Mouse (Mus musculus) heart, postnatal 0 days (tissue): ENCODE measurements around the gene Cmtm2a. TPM values are rescaled to one million over a fixed set of nuclear protein-coding genes. Genes with fewer than 3 reads are reported as not detected.

ENCODE experiments used
- ATAC-seq: fragments of 200-750 bp; cut with Nextera tagmentation; 2 replicates; pipeline ENCODE4 v1.8.0; 2017; ENCODE audit warnings: low read depth, moderate number of reproducible peaks, moderate library complexity; ENCODE audit not compliant: insufficient read depth
- DNase-seq: peaks from one replicate; pipeline ENCODE4 v3.0.0-alpha.2; 2016; ENCODE audit warnings: low spot score
- H3K27ac ChIP-seq: fragments of 300-500 bp; sonication (generic); 2 replicates; pipeline ENCODE4 v1.5.1; 2014; ENCODE audit warnings: low read depth, mild to moderate bottlenecking
- H3K27me3 ChIP-seq: fragments of 300-500 bp; sonication (generic); 2 replicates; pipeline ENCODE4 v1.6.1; 2014; ENCODE audit warnings: low read length, mixed read lengths; ENCODE audit not compliant: control insufficient read depth, insufficient read depth
- H3K36me3 ChIP-seq: fragments of 300-500 bp; sonication (generic); replicated peaks from 2 replicates; pipeline ENCODE4 v1.6.1; 2014; ENCODE audit warnings: low read length, mixed read lengths; ENCODE audit not compliant: control insufficient read depth, insufficient read depth
- H3K4me1 ChIP-seq: fragments of 300-500 bp; sonication (generic); 2 replicates; pipeline ENCODE4 v1.6.1; 2014; ENCODE audit warnings: antibody characterized with exemption; ENCODE audit not compliant: control insufficient read depth, insufficient read depth
- H3K4me2 ChIP-seq: fragments of 300-500 bp; sonication (generic); 2 replicates; pipeline ENCODE4 v1.6.1; 2014; ENCODE audit warnings: low read depth, mild to moderate bottlenecking, low read length, moderate library complexity
- H3K4me3 ChIP-seq: fragments of 300-500 bp; sonication (generic); 2 replicates; pipeline ENCODE4 v1.5.1; 2014; ENCODE audit warnings: low read depth, low read length
- H3K9ac ChIP-seq: fragments of 300-500 bp; sonication (generic); replicated peaks from 2 replicates; pipeline ENCODE4 v1.6.1; 2014; ENCODE audit warnings: low read depth, low read length, mixed read lengths
- H3K9me3 ChIP-seq: fragments of 300-500 bp; sonication (generic); replicated peaks from 2 replicates; pipeline ENCODE4 v1.6.1; 2016; ENCODE audit warnings: low read length; ENCODE audit not compliant: control insufficient read depth
- CTCF ChIP-seq: IDR thresholded peaks from 2 replicates; pipeline ENCODE4 v1.5.1; 2016; ENCODE audit warnings: antibody characterized with exemption, control low read depth, low read depth
- EP300 ChIP-seq: IDR thresholded peaks from 2 replicates; pipeline ENCODE4 v1.6.1; 2016; ENCODE audit warnings: antibody characterized with exemption, low read depth
- WGBS: fragments of 180-500 bp; shearing (Covaris S2); extraction: QIAGEN DNeasy Blood & Tissue Kit; methylation state at CpG from one replicate; pipeline ENCODE4 v1.1.7; 2014; 5-methylcytosine and 5-hydroxymethylcytosine counted together
- polyA plus RNA-seq: library from polyadenylated mRNA; unstranded; fragments of >200 nt; fragmentation: Nextera tagmentation; extraction: Ambion mirVana; gene quantifications from 2 replicates; pipeline ENCODE4 v1.2.1, GENCODE M21; 2015
- total RNA-seq: library from RNA; depleted of rRNA; stranded (reverse); fragments of >200 nt; gene quantifications from 2 replicates; pipeline ENCODE4 v1.2.3, GENCODE M21; 2014; ENCODE audit warnings: low replicate concordance

Gene Cmtm2a
- total and polyA plus RNA-seq, 2 experiments from 2014 or later = not detected

DNA sequence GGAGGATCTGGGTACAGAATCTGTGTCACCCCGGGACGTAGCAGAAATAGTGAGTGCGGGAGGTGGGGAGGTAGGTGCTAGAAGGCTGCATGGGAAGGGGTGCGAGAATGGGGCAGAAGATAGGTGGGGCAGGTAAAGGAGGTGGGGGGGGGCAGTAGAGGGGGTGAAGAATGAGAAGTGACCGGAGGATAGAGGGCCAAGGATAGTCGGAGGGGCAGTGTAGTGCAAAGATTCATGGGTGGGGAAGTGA is 46.9 kb upstream of the Cmtm2a start:
- Histone ChIP-seq H3K4me3 (peak overlapping the region; percentile 63), H3K36me3 (no peaks in the 10 kb centered on the region; the same call in 1 of the 2 replicates), H3K27ac (peak overlapping the region; percentile 90), H3K4me1 (no peaks in the 10 kb centered on the region; the same call in 1 of the 2 replicates), H3K27me3 (no peaks in the 10 kb centered on the region), H3K4me2 (peak overlapping the region; percentile 85), H3K9ac (peak overlapping the region; percentile 73), H3K9me3 (no peaks in the 10 kb centered on the region)
- under 1% methylated on average over 6 of the region's 6 CpGs for WGBS
- no peak for DNase-seq
- ATAC-seq = no peak
- TF ChIP-seq CTCF (no peak), EP300 (no peak)

- Histone ChIP-seq H3K4me2 (peak within 1 kb of the TSS; percentile 85), H3K4me1 (no peaks in the 10 kb centered on the region; the same call in 1 of the 2 replicates), H3K27me3 (no peaks in the 10 kb centered on the region), H3K36me3 (no peaks in the 10 kb centered on the region; the same call in 1 of the 2 replicates), H3K9ac (peak within 1 kb of the TSS; percentile 73), H3K4me3 (peak within 1 kb of the TSS; percentile 63), H3K27ac (peak within 1 kb of the TSS; percentile 90), H3K9me3 (no peaks in the 10 kb centered on the region)
- TF ChIP-seq CTCF (no peak), EP300 (no peak)
- WGBS = 24% methylated on average over 17 of the region's 18 CpGs
- DNase-seq (peak; percentile 45), ATAC-seq (no peak)
These were observed 46.4 kb upstream of the Cmtm2a start, which contains the start of gene Cmtm3 for GRCm38 (mm10) chr8:104339229-104339982. Gene Cmtm3, plus strand, starts transcription at chr8:104339410.

DNA sequence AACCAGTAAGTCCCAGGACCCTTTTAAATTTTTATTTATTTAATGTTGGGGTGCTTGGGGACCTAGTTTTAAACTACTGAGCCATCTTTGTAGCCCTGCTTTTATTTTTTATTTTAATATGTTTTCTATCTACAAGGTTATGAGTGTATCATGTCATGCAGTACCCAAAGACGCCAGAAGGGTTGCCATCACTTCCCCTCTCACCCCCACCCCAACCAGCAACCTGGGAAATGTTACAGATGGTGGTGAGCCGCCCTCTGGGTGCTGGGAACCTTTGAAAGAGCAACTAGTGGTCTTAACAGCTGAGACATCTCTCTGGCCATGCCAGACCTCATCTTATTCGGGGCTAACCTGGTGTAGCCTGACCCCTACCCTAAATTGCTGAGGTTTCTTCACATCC is 44.9 kb upstream of the Cmtm2a start:
- TF ChIP-seq EP300 (no peak), CTCF (no peak)
- Histone ChIP-seq H3K36me3 (no peaks in the 10 kb centered on the region), H3K4me1 (no peaks in the 10 kb centered on the region; the same call in 1 of the 2 replicates), H3K9me3 (no peaks in the 10 kb centered on the region), H3K27me3 (no peaks in the 10 kb centered on the region), H3K9ac (no peak overlapping the region), H3K4me3 (no peak overlapping the region), H3K27ac (no peak overlapping the region), H3K4me2 (no peak overlapping the region)
- no peak for DNase-seq
- WGBS = 57% methylated on average over 3 of the region's 3 CpGs
- no peak for ATAC-seq

- H3K27me3 ChIP-seq = no peaks in the 10 kb centered on the region
- no peaks in the 10 kb centered on the region for H3K9me3 ChIP-seq
- 86% methylated on average over 1 of the region's 1 CpGs for WGBS
- ATAC-seq (no peak), DNase-seq (no peak)
- no peak overlapping the region for H3K9ac ChIP-seq
- no peaks in the 10 kb centered on the region for H3K36me3 ChIP-seq
- no peaks in the 10 kb centered on the region; the same call in 1 of the 2 replicates for H3K4me1 ChIP-seq
- no peak overlapping the region for H3K27ac ChIP-seq
- H3K4me3 ChIP-seq = no peak overlapping the region
- TF ChIP-seq CTCF (no peak), EP300 (no peak)
- H3K4me2 ChIP-seq = no peak overlapping the region
These were observed 43.8 kb upstream of the Cmtm2a start for GRCm38 (mm10) chr8:104336806-104337205.

GRCm38 (mm10) chr8:104334196-104334595 is 41.2 kb upstream of the Cmtm2a start:
- no peak for ATAC-seq
- WGBS = 82% methylated on average over 1 of the region's 1 CpGs

DNA sequence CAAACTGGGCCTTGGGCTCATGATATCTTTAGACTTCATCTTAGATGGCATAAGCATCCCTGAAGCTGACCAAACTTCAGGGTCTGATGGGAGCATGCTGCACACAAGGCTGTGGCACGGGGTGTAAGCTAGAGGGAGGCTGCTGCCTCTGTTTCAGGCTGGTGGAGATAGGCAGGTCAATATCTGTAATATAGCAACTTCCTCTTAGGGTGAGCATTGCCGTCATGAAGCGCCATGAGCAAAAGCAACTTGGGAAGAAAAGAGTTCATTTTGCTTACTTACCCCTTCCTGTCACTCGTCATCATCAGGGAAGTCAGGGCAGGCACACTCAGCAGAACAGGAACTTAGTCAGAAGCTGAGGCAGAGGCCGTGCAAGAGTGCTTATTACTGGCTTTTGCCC is 40.8 kb upstream of the Cmtm2a start:
- TF ChIP-seq EP300 (no peak), CTCF (no peak)
- 57% methylated on average over 5 of the region's 5 CpGs for WGBS
- H3K27me3 ChIP-seq = no peaks in the 10 kb centered on the region
- H3K27ac ChIP-seq = no peak overlapping the region
- no peak overlapping the region for H3K9ac ChIP-seq
- no peak overlapping the region for H3K4me2 ChIP-seq
- no peaks in the 10 kb centered on the region for H3K9me3 ChIP-seq
- no peaks in the 10 kb centered on the region for H3K4me1 ChIP-seq
- ATAC-seq (no peak), DNase-seq (no peak)
- H3K36me3 ChIP-seq = no peaks in the 10 kb centered on the region
- no peak overlapping the region for H3K4me3 ChIP-seq

More at GRCm38 (mm10) chr8:104334196-104334595, 41.2 kb upstream of the Cmtm2a start:
- Histone ChIP-seq H3K36me3 (no peaks in the 10 kb centered on the region), H3K9ac (no peak overlapping the region), H3K4me2 (no peak overlapping the region), H3K4me3 (no peak overlapping the region), H3K9me3 (no peaks in the 10 kb centered on the region), H3K27me3 (no peaks in the 10 kb centered on the region), H3K27ac (no peak overlapping the region), H3K4me1 (no peaks in the 10 kb centered on the region)
- no peak for TF ChIP-seq EP300
- no peak for TF ChIP-seq CTCF
- DNase-seq = no peak
